Mouse (Mus musculus): ENCODE results near the gene Sectm1b.

DNA sequence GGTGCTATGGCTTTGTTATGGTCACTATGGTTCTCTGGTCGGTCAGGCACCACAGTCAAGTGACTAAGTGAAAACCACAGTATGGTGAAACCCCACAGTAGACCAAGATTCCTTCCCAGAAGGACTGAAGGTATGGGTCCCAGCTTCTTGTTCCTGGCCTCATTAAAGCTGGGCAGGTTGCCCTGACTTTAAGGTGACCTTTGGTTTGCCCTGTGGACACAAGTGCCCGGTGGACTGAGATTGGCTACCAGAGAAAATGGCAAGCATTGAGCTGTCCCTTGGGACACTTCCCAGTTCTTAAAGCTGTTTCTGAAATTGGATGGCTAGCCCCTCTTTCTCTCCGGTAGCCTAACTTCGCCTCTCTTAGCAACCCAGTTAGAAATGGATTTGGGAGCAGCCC is 4.4 kb downstream of the Sectm1b start:
- no peak for TF ChIP-seq POLR2A (IDR thresholded peaks at IDR 0.05; ENCODE audit: insufficient read depth, low read depth, low read length)
- TF ChIP-seq CTCF (IDR thresholded peaks at IDR 0.05): no peak
- no peak for TF ChIP-seq EP300 (IDR thresholded peaks at IDR 0.05; ENCODE audit: insufficient read depth, low read depth, low read length)

Measured in heart, adult 2 months (tissue).